Comparison of ENCODE assay signal across 9 mouse cellular contexts in genomic region chr19:6911101-6912074, GRCm38 (mm10). TPM values are rescaled to one million over a fixed set of nuclear protein-coding genes. Genes with fewer than 3 reads are reported as not detected.
DNase-seq lines count a peak whose midpoint lies in the region; ATAC-seq lines count a peak whose summit lies in the region.
"Had no signal": no experiment of that assay in that cellular context is flagged by ENCODE, and none has a peak within 500 bp of the region (broad histone marks: within the 10 kb centered on the region; RNA-seq: fewer than 3 reads in every experiment).

No protein-coding gene starts in this region.

- peak; percentile 53 for DNase-seq in forebrain, embryonic 11.5 days (ENCODE audit: low spot score)
- DNase-seq in testis, postnatal 14 days (ENCODE audit: low spot score) = peak; percentile 15
- no peak for DNase-seq in testis, postnatal 10 days (ENCODE audit: low spot score)
- DNase-seq in spleen, postnatal 14 days (ENCODE audit: low spot score in 2 of 2) = no peak
- DNase-seq in thymus, adult 18-20 months = no peak

- H3K36me3 ChIP-seq in forebrain, embryonic 11.5 days (ENCODE audit: control insufficient read depth, insufficient read depth, low read length) = peaks cover 10% of the 10 kb centered on the region
- peaks cover 15% of the 10 kb centered on the region; the same call in 1 of the 2 replicates for H3K36me3 ChIP-seq in forebrain, embryonic 16.5 days (ENCODE audit: control insufficient read depth, insufficient read depth)
- H3K36me3 ChIP-seq in limb, embryonic 12.5 days = peaks cover 41% of the 10 kb centered on the region

- no peak overlapping the region for H3K27ac ChIP-seq in forebrain, embryonic 11.5 days (ENCODE audit: low read depth, low read length)
- H3K27ac ChIP-seq in forebrain, embryonic 16.5 days (ENCODE audit: low read length) = no peak overlapping the region
- no peak overlapping the region for H3K27ac ChIP-seq in limb, embryonic 12.5 days

- WGBS in forebrain, embryonic 11.5 days = 80% methylated on average over 19 of the region's 19 CpGs
- WGBS in forebrain, embryonic 16.5 days = 81% methylated on average over 19 of the region's 19 CpGs
- WGBS in limb, embryonic 12.5 days = 82% methylated on average over 19 of the region's 19 CpGs

- H3K27me3 ChIP-seq in forebrain, embryonic 11.5 days (ENCODE audit: control insufficient read depth, insufficient read depth, low read length) = no peaks in the 10 kb centered on the region
- H3K27me3 ChIP-seq in forebrain, embryonic 16.5 days (replicated peaks; ENCODE audit: control insufficient read depth, insufficient read depth, low read length) = no peaks in the 10 kb centered on the region
- no peaks in the 10 kb centered on the region for H3K27me3 ChIP-seq in limb, embryonic 12.5 days

- H3K4me1 ChIP-seq in forebrain, embryonic 11.5 days (replicated peaks; ENCODE audit: control insufficient read depth, insufficient read depth, low read length) = peaks cover 15% of the 10 kb centered on the region
- H3K4me1 ChIP-seq in forebrain, embryonic 16.5 days (replicated peaks; ENCODE audit: control insufficient read depth, insufficient read depth, low read length) = peaks cover 24% of the 10 kb centered on the region
- peaks cover 20% of the 10 kb centered on the region for H3K4me1 ChIP-seq in limb, embryonic 12.5 days (replicated peaks)

- H3K4me2 ChIP-seq in forebrain, embryonic 11.5 days (ENCODE audit: low read depth, low read length, severe bottlenecking) = peak overlapping the region; percentile 93
- no peak overlapping the region for H3K4me2 ChIP-seq in forebrain, embryonic 16.5 days (ENCODE audit: low read length)
- H3K4me2 ChIP-seq in limb, embryonic 12.5 days = peak overlapping the region; percentile 68

- peak overlapping the region; percentile 65 for H3K4me3 ChIP-seq in forebrain, embryonic 11.5 days (ENCODE audit: low read depth, low read length)
- no peak overlapping the region for H3K4me3 ChIP-seq in forebrain, embryonic 16.5 days (replicated peaks; ENCODE audit: low read length)
- H3K4me3 ChIP-seq in limb, embryonic 12.5 days (replicated peaks) = peak overlapping the region; percentile 62

- 0 out of 2 replicates have a peak overlapping the region, but pooled peaks have one; percentile 27 for H3K9ac ChIP-seq in forebrain, embryonic 11.5 days (ENCODE audit: low read length)
- no peak overlapping the region for H3K9ac ChIP-seq in forebrain, embryonic 16.5 days (replicated peaks; ENCODE audit: low read depth, low read length)
- no peak overlapping the region for H3K9ac ChIP-seq in limb, embryonic 12.5 days (replicated peaks)

- no peak for ATAC-seq in forebrain, embryonic 11.5 days (replicated peaks; ENCODE audit: low FRiP score)
- ATAC-seq in forebrain, embryonic 16.5 days = no peak
- ATAC-seq in limb, embryonic 12.5 days (ENCODE audit: insufficient number of reproducible peaks, insufficient read depth, low FRiP score, low TSS enrichment, low read depth) = no peak
- no peak for ATAC-seq in granulocyte monocyte progenitor cell, adult 5-6 weeks (replicated peaks; ENCODE audit: poor library complexity, severe bottlenecking)

- no peaks in the 10 kb centered on the region for H3K9me3 ChIP-seq in forebrain, embryonic 11.5 days (ENCODE audit: control insufficient read depth, low read length)
- H3K9me3 ChIP-seq in forebrain, embryonic 16.5 days (ENCODE audit: control insufficient read depth, low read length) = no peaks in the 10 kb centered on the region
- H3K9me3 ChIP-seq in limb, embryonic 12.5 days = no peaks in the 10 kb centered on the region

RNA-seq across cellular contexts. Expression of gene Prdx5, which starts 1.5 kb away (rescaled TPM):
- polyA plus RNA-seq in forebrain, embryonic 11.5 days (2014; fragmentation: Nextera tagmentation; extraction: Ambion mirVana) = 105 and 106 TPM in 2 replicates
- 244 and 272 TPM in 2 replicates for polyA plus RNA-seq in forebrain, embryonic 16.5 days (2015; fragmentation: Nextera tagmentation; extraction: Ambion mirVana)
- 158 and 164 TPM in 2 replicates for polyA plus RNA-seq in limb, embryonic 12.5 days (2016; fragmentation: Nextera tagmentation; extraction: Ambion mirVana)
- total RNA-seq in granulocyte monocyte progenitor cell, adult 5-6 weeks (2014; fragmentation: Nextera tagmentation) = 352 and 419 TPM in 2 replicates
- 522 and 534 TPM in 2 replicates for total RNA-seq in granulocyte monocyte progenitor cell, adult 5-6 weeks (2017)

RNA-seq across cellular contexts. Expression of gene Trmt112, which starts 1.9 kb away (rescaled TPM):
- 144 and 152 TPM in 2 replicates for polyA plus RNA-seq in forebrain, embryonic 11.5 days (2014; fragmentation: Nextera tagmentation; extraction: Ambion mirVana)
- polyA plus RNA-seq in forebrain, embryonic 16.5 days (2015; fragmentation: Nextera tagmentation; extraction: Ambion mirVana) = 104 and 116 TPM in 2 replicates
- polyA plus RNA-seq in limb, embryonic 12.5 days (2016; fragmentation: Nextera tagmentation; extraction: Ambion mirVana) = 165 and 167 TPM in 2 replicates
- 149 and 152 TPM in 2 replicates for total RNA-seq in granulocyte monocyte progenitor cell, adult 5-6 weeks (2014; fragmentation: Nextera tagmentation)
- total RNA-seq in granulocyte monocyte progenitor cell, adult 5-6 weeks (2017) = 156 and 160 TPM in 2 replicates

RNA-seq across cellular contexts. Expression of gene Esrra, which starts 10.2 kb away (rescaled TPM):
- 5.4 TPM in 2 replicates for polyA plus RNA-seq in forebrain, embryonic 11.5 days (2014; fragmentation: Nextera tagmentation; extraction: Ambion mirVana)
- polyA plus RNA-seq in forebrain, embryonic 16.5 days (2015; fragmentation: Nextera tagmentation; extraction: Ambion mirVana) = 16.1 and 18.8 TPM in 2 replicates
- 6.4 and 8.5 TPM in 2 replicates for polyA plus RNA-seq in limb, embryonic 12.5 days (2016; fragmentation: Nextera tagmentation; extraction: Ambion mirVana)
- 10.7 and 29.3 TPM in 2 replicates for total RNA-seq in granulocyte monocyte progenitor cell, adult 5-6 weeks (2014; fragmentation: Nextera tagmentation)
- total RNA-seq in granulocyte monocyte progenitor cell, adult 5-6 weeks (2017) = 15.5 and 18.6 TPM in 2 replicates

RNA-seq across cellular contexts. Expression of gene Catsperz, which starts 13.8 kb away (rescaled TPM):
- polyA plus RNA-seq in forebrain, embryonic 11.5 days (2014; fragmentation: Nextera tagmentation; extraction: Ambion mirVana) = not detected in 2 replicates
- 0.37 and 0.89 TPM in 2 replicates for polyA plus RNA-seq in forebrain, embryonic 16.5 days (2015; fragmentation: Nextera tagmentation; extraction: Ambion mirVana)
- polyA plus RNA-seq in limb, embryonic 12.5 days (2016; fragmentation: Nextera tagmentation; extraction: Ambion mirVana) = 1.0 TPM in 2 replicates
- 3.0 TPM in 1 of 2 replicates, not detected in the other for total RNA-seq in granulocyte monocyte progenitor cell, adult 5-6 weeks (2014; fragmentation: Nextera tagmentation)
- total RNA-seq in granulocyte monocyte progenitor cell, adult 5-6 weeks (2017) = 2.8 and 4.5 TPM in 2 replicates
- total RNA-seq: common myeloid progenitor, adult 5-6 weeks had no signal

RNA-seq across cellular contexts. Expression of gene Kcnk4, which starts 22.9 kb away (rescaled TPM):
- polyA plus RNA-seq in forebrain, embryonic 11.5 days (2014; fragmentation: Nextera tagmentation; extraction: Ambion mirVana) = not detected in 2 replicates
- 2.1 and 3.3 TPM in 2 replicates for polyA plus RNA-seq in forebrain, embryonic 16.5 days (2015; fragmentation: Nextera tagmentation; extraction: Ambion mirVana)
- 0.40 and 0.60 TPM in 2 replicates for polyA plus RNA-seq in limb, embryonic 12.5 days (2016; fragmentation: Nextera tagmentation; extraction: Ambion mirVana)
- total RNA-seq in granulocyte monocyte progenitor cell, adult 5-6 weeks (2014; fragmentation: Nextera tagmentation) = not detected in 2 replicates
- not detected in 2 replicates for total RNA-seq in granulocyte monocyte progenitor cell, adult 5-6 weeks (2017)
- total RNA-seq: common myeloid progenitor, adult 5-6 weeks had no signal

Comparison
In these comparisons a context has a peak if more than half of its experiments do, and no peak if none do; other contexts are left out.
1. DNase-seq: peak in forebrain, embryonic 11.5 days (single experiment) and testis, postnatal 14 days (single experiment); none in testis, postnatal 10 days (single experiment), spleen, postnatal 14 days (0 of 2) and thymus, adult 18-20 months (0 of 2).